Mouse (Mus musculus): ENCODE measurements around the gene Cables2. TPM values are rescaled to one million over a fixed set of nuclear protein-coding genes. Genes with fewer than 3 reads are reported as not detected.
A peak's percentile ranks its signal among the peaks of the same experiment; 100 is the strongest.

Cables2 gene
- polyA plus RNA-seq, 1 experiment from 2014 or later, result 2.8 TPM

GRCm38 (mm10) chr2:180225044-180225761, 48.1 kb downstream of the Cables2 start:
- under 1% methylated on average over 48 of the region's 55 CpGs for WGBS
- H3K27me3 ChIP-seq (replicated peaks; ENCODE audit: control insufficient read depth, insufficient read depth, low read length), result no peaks in the 10 kb centered on the region
- H3K4me1 ChIP-seq (ENCODE audit: control insufficient read depth, insufficient read depth, low read length), result peaks cover 61% of the 10 kb centered on the region
- H3K9ac ChIP-seq (ENCODE audit: low read depth, low read length), result peak overlapping the region; percentile 67
- H3K27ac ChIP-seq (ENCODE audit: low read length), result peak overlapping the region; percentile 40
- H3K4me3 ChIP-seq (ENCODE audit: low read length), result peak overlapping the region; percentile 74
- no peaks in the 10 kb centered on the region for H3K36me3 ChIP-seq (ENCODE audit: control insufficient read depth, insufficient read depth, low read length)
- peak overlapping the region; percentile 89 for H3K4me2 ChIP-seq (ENCODE audit: low read depth, low read length)
- ATAC-seq, result peak; percentile 25
- H3K9me3 ChIP-seq (ENCODE audit: control insufficient read depth, low read length), result no peaks in the 10 kb centered on the region

DNA sequence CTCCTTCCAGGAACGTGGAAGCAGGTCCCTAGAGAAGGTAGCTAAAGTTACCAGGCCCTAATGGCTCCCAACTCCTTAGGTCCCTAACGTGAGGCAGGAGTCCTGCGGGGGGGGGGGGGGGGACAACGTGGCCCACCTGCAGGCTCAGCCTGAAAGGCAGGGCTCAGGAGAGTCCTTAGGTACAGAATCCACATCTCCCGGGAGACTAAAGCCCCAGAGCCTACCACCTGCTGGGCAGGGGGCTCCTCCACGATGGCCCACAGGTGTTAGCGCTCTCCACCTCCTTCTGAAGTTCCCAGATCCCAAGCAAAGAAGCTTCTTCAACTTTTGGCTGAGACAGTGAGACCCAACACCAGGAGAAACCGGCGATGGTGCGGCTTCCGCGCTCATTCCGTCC, 48.7 kb downstream of the Cables2 start:
- H3K9ac ChIP-seq (ENCODE audit: low read depth, low read length), result peak overlapping the region; percentile 67
- no peak overlapping the region for H3K27ac ChIP-seq (ENCODE audit: low read length)
- no peak for ATAC-seq
- peak overlapping the region; percentile 74 for H3K4me3 ChIP-seq (ENCODE audit: low read length)
- no peaks in the 10 kb centered on the region for H3K9me3 ChIP-seq (ENCODE audit: control insufficient read depth, low read length)
- no peaks in the 10 kb centered on the region for H3K27me3 ChIP-seq (replicated peaks; ENCODE audit: control insufficient read depth, insufficient read depth, low read length)
- H3K4me2 ChIP-seq (ENCODE audit: low read depth, low read length), result peak overlapping the region; percentile 89
- WGBS, result 3% methylated on average over 12 of the region's 13 CpGs
- H3K36me3 ChIP-seq (ENCODE audit: control insufficient read depth, insufficient read depth, low read length), result no peaks in the 10 kb centered on the region
- H3K4me1 ChIP-seq (ENCODE audit: control insufficient read depth, insufficient read depth, low read length), result peaks cover 64% of the 10 kb centered on the region

GRCm38 (mm10) chr2:180222250-180222649, 51.0 kb downstream of the Cables2 start:
- no peaks in the 10 kb centered on the region for H3K9me3 ChIP-seq (ENCODE audit: control insufficient read depth, low read length)
- peak overlapping the region; percentile 27; the same call in 1 of the 2 replicates for H3K4me2 ChIP-seq (ENCODE audit: low read depth, low read length)
- H3K36me3 ChIP-seq (ENCODE audit: control insufficient read depth, insufficient read depth, low read length), result no peaks in the 10 kb centered on the region

DNA sequence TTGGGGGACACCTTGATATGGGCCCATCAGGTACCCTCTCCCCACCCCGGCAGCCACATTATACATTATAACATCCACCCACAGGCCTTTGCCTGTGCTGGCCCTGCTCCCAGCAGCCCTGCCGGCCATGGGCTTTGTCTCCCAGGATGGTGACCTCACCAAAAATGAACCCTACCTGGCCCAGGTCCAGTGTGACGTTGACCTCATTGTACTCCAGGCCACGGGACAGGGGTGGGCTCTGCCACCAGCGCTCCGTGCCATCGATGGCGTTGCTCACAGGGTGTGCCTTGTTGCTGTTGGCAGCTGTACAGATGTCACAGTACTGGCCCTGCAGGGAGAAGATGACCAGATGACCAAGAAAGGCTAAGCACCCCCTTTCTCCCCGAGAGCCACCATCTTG, 52.2 kb downstream of the Cables2 start:
- H3K4me2 ChIP-seq (ENCODE audit: low read depth, low read length), result no peak overlapping the region
- H3K36me3 ChIP-seq (ENCODE audit: control insufficient read depth, insufficient read depth, low read length), result no peaks in the 10 kb centered on the region
- no peak for ATAC-seq
- H3K4me3 ChIP-seq (ENCODE audit: low read length), result no peak overlapping the region
- WGBS, result 90% methylated on average over 9 of the region's 9 CpGs
- H3K9me3 ChIP-seq (ENCODE audit: control insufficient read depth, low read length), result no peaks in the 10 kb centered on the region
- no peak overlapping the region for H3K27ac ChIP-seq (ENCODE audit: low read length)
- H3K27me3 ChIP-seq (replicated peaks; ENCODE audit: control insufficient read depth, insufficient read depth, low read length), result no peaks in the 10 kb centered on the region
- no peak overlapping the region for H3K9ac ChIP-seq (ENCODE audit: low read depth, low read length)
- H3K4me1 ChIP-seq (ENCODE audit: control insufficient read depth, insufficient read depth, low read length), result peaks cover 68% of the 10 kb centered on the region

More at GRCm38 (mm10) chr2:180222250-180222649, 51.0 kb downstream of the Cables2 start:
- peak overlapping the region; percentile 7; the same call in 1 of the 2 replicates for H3K4me3 ChIP-seq (ENCODE audit: low read length)
- peak overlapping the region; percentile 37 for H3K9ac ChIP-seq (ENCODE audit: low read depth, low read length)
- no peak overlapping the region for H3K27ac ChIP-seq (ENCODE audit: low read length)
- H3K27me3 ChIP-seq (replicated peaks; ENCODE audit: control insufficient read depth, insufficient read depth, low read length), result no peaks in the 10 kb centered on the region
- peak; percentile 47 for ATAC-seq
- 12% methylated on average over 6 of the region's 6 CpGs for WGBS
- peaks cover 70% of the 10 kb centered on the region for H3K4me1 ChIP-seq (ENCODE audit: control insufficient read depth, insufficient read depth, low read length)

DNA sequence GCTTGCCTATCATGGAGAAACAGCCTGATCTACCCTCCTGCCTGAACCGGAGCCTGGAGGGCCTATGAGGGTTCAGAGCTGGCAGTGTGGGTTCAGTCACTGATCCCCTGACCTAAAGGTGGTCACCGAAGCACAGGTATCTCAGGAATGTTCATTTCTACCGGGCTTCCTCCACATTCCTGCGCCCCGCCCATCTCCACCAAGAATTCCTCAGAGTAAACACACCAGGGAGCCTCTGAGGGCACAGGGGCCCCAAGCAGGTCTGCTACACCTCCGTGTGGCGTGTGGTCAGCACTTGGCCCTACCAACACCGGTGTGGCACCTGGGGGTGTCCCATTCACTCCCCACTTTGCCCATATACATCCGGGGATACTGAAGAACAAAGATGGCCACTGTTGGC, 53.1 kb downstream of the Cables2 start:
- H3K9ac ChIP-seq (ENCODE audit: low read depth, low read length), result 0 out of 2 replicates have a peak overlapping the region, but pooled peaks have one; percentile 10
- H3K9me3 ChIP-seq (ENCODE audit: control insufficient read depth, low read length), result no peaks in the 10 kb centered on the region
- 0 out of 2 replicates have a peak overlapping the region, but pooled peaks have one; percentile 19 for H3K4me2 ChIP-seq (ENCODE audit: low read depth, low read length)
- H3K36me3 ChIP-seq (ENCODE audit: control insufficient read depth, insufficient read depth, low read length), result no peaks in the 10 kb centered on the region
- H3K4me3 ChIP-seq (ENCODE audit: low read length), result no peak overlapping the region
- peak overlapping the region; percentile 33 for H3K27ac ChIP-seq (ENCODE audit: low read length)
- H3K4me1 ChIP-seq (ENCODE audit: control insufficient read depth, insufficient read depth, low read length), result peaks cover 75% of the 10 kb centered on the region
- no peaks in the 10 kb centered on the region for H3K27me3 ChIP-seq (replicated peaks; ENCODE audit: control insufficient read depth, insufficient read depth, low read length)
- peak; percentile 26 for ATAC-seq
- 42% methylated on average over 9 of the region's 9 CpGs for WGBS

GRCm38 (mm10) chr2:180219145-180219943, 54.0 kb downstream of the Cables2 start:
- Histone ChIP-seq H3K4me3 (ENCODE audit: low read length) (no peak overlapping the region), H3K36me3 (ENCODE audit: control insufficient read depth, insufficient read depth, low read length) (no peaks in the 10 kb centered on the region), H3K27me3 (replicated peaks; ENCODE audit: control insufficient read depth, insufficient read depth, low read length) (no peaks in the 10 kb centered on the region), H3K4me2 (ENCODE audit: low read depth, low read length) (no peak overlapping the region), H3K4me1 (ENCODE audit: control insufficient read depth, insufficient read depth, low read length) (peaks cover 76% of the 10 kb centered on the region), H3K9me3 (ENCODE audit: control insufficient read depth, low read length) (no peaks in the 10 kb centered on the region), H3K27ac (ENCODE audit: low read length) (peak overlapping the region; percentile 13; the same call in 1 of the 2 replicates), H3K9ac (ENCODE audit: low read depth, low read length) (peak overlapping the region; percentile 11; the same call in 1 of the 2 replicates)
- 78% methylated on average over 15 of the region's 15 CpGs for WGBS
- ATAC-seq, result no peak

DNA sequence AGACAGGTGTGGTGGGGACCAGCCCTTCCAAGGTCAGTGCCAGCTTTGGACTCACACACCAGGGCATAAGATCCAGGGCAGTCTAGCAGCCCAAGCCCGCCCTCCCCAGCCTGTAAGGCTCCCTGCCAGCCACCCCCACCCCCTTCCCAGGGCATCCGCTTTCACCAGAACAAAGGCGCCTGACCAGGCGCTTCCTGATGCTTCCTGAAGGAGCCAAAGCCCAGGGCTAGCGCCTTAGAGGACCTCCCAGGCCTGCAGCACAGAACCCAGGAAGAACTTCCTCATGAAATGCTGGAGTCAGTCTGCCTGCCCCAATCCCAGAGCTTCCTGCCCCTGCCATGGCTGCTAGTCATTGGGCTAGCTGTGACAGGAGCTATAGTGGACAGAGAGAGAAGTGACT, 54.6 kb downstream of the Cables2 start:
- Histone ChIP-seq H3K27ac (ENCODE audit: low read length) (peak overlapping the region; percentile 31; the same call in 1 of the 2 replicates), H3K36me3 (ENCODE audit: control insufficient read depth, insufficient read depth, low read length) (no peaks in the 10 kb centered on the region), H3K9me3 (ENCODE audit: control insufficient read depth, low read length) (no peaks in the 10 kb centered on the region), H3K9ac (ENCODE audit: low read depth, low read length) (peak overlapping the region; percentile 11; the same call in 1 of the 2 replicates), H3K4me2 (ENCODE audit: low read depth, low read length) (no peak overlapping the region), H3K4me1 (ENCODE audit: control insufficient read depth, insufficient read depth, low read length) (peaks cover 78% of the 10 kb centered on the region), H3K27me3 (replicated peaks; ENCODE audit: control insufficient read depth, insufficient read depth, low read length) (no peaks in the 10 kb centered on the region), H3K4me3 (ENCODE audit: low read length) (no peak overlapping the region)
- ATAC-seq, result peak; percentile 6; the same call in 1 of the 2 replicates
- 42% methylated on average over 5 of the region's 5 CpGs for WGBS

GRCm38 (mm10) chr2:180218241-180218640, 55.1 kb downstream of the Cables2 start:
- no peak for ATAC-seq
- peaks cover 78% of the 10 kb centered on the region for H3K4me1 ChIP-seq (ENCODE audit: control insufficient read depth, insufficient read depth, low read length)
- H3K27ac ChIP-seq (ENCODE audit: low read length), result peak overlapping the region; percentile 31

DNA sequence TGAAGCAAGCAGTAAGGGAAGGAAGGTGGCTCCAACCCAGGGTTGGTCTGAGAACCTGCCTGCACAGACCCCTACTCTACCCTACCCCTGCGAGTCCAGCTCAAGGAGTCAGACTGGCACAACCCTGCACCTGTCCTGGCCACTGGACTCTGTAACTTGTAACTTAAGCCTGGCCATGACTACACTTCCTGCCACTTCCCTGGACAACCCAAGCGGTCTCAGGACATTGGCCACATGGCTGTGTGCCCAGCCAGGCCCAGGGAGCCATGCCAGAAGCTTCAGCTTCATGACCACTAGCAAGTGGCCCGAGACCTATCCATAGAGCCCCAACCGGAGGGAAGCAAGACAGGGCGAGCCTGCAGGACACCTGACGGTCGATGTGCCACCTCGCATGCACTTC, 55.7 kb downstream of the Cables2 start:
- Histone ChIP-seq H3K4me1 (ENCODE audit: control insufficient read depth, insufficient read depth, low read length) (peaks cover 72% of the 10 kb centered on the region), H3K9ac (ENCODE audit: low read depth, low read length) (no peak overlapping the region), H3K9me3 (ENCODE audit: control insufficient read depth, low read length) (no peaks in the 10 kb centered on the region), H3K27me3 (replicated peaks; ENCODE audit: control insufficient read depth, insufficient read depth, low read length) (no peaks in the 10 kb centered on the region), H3K4me2 (ENCODE audit: low read depth, low read length) (no peak overlapping the region), H3K4me3 (ENCODE audit: low read length) (no peak overlapping the region), H3K27ac (ENCODE audit: low read length) (no peak overlapping the region; the same call in 1 of the 2 replicates), H3K36me3 (ENCODE audit: control insufficient read depth, insufficient read depth, low read length) (no peaks in the 10 kb centered on the region)
- no peak for ATAC-seq
- 88% methylated on average over 8 of the region's 8 CpGs for WGBS

More at GRCm38 (mm10) chr2:180218241-180218640, 55.1 kb downstream of the Cables2 start:
- H3K4me2 ChIP-seq (ENCODE audit: low read depth, low read length), result no peak overlapping the region
- H3K4me3 ChIP-seq (ENCODE audit: low read length), result no peak overlapping the region
- no peaks in the 10 kb centered on the region for H3K9me3 ChIP-seq (ENCODE audit: control insufficient read depth, low read length)
- H3K36me3 ChIP-seq (ENCODE audit: control insufficient read depth, insufficient read depth, low read length), result no peaks in the 10 kb centered on the region
- H3K27me3 ChIP-seq (replicated peaks; ENCODE audit: control insufficient read depth, insufficient read depth, low read length), result no peaks in the 10 kb centered on the region
- H3K9ac ChIP-seq (ENCODE audit: low read depth, low read length), result peak overlapping the region; percentile 11; the same call in 1 of the 2 replicates
- 65% methylated on average over 3 of the region's 3 CpGs for WGBS
